In the genomic region with DNA sequence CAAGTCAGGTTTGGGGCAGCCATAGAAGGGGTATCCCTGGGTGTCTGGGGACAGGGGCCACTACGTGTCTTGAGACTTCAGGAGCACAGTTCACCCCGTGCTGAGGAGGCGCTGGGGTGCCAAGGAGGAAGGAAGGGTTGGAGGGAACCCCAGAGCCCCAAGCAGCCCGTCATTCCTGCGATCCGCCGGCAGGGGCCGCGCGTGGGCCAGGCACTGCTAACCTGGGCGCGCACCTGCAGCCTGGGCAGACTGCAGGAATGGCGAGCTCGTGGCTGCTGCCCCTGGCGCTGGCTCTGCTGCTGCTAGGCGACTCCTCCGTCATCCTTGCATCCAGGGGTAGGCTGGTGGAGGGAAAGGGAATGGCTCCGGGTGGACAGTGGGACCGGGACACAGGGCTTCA, we compare ENCODE assay signal across 9 mouse cellular contexts. TPM values are rescaled to one million over a fixed set of nuclear protein-coding genes. Genes with fewer than 3 reads are reported as not detected.
DNase-seq lines count a peak whose midpoint lies in the region; ATAC-seq and TF ChIP-seq lines count a peak whose summit lies in the region.
"Had no signal": no experiment of that assay in that cellular context is flagged by ENCODE, and none has a peak within 500 bp of the region (broad histone marks: within the 10 kb centered on the region; RNA-seq: fewer than 3 reads in every experiment).

A gene (plus strand): TSS at position 247 of the 400 bp plus-strand sequence.

- 2% methylated on average over 17 of the region's 19 CpGs for WGBS in intestine, postnatal 0 days
- 2% methylated on average over 19 of the region's 19 CpGs for WGBS in liver, embryonic 14.5 days (ENCODE audit: insufficient replicate concordance)

- no peak within 1 kb of the TSS for H3K4me3 ChIP-seq in embryonic fibroblast, embryonic 13.5 days (ENCODE audit: insufficient read depth, low read length)
- no peak within 1 kb of the TSS for H3K4me3 ChIP-seq in intestine, postnatal 0 days (ENCODE audit: low read depth, low read length)
- no peak within 1 kb of the TSS for H3K4me3 ChIP-seq in liver, embryonic 14.5 days (ENCODE audit: insufficient read depth in 1 of 2, low read depth in 2 of 2, low read length in 2 of 2)
- H3K4me3 ChIP-seq in testis, adult 2 months (ENCODE audit: control insufficient read depth, low read depth, low read length) = no peak within 1 kb of the TSS
- H3K4me3 ChIP-seq: limb, embryonic 15.5 days had no signal

- no peak within 1 kb of the TSS for H3K27ac ChIP-seq in embryonic fibroblast, embryonic 13.5 days (ENCODE audit: insufficient read depth, low read length)
- H3K27ac ChIP-seq in intestine, postnatal 0 days (ENCODE audit: low read depth, low read length) = no peak within 1 kb of the TSS
- H3K27ac ChIP-seq in liver, embryonic 14.5 days = no peak within 1 kb of the TSS
- no peak within 1 kb of the TSS for H3K27ac ChIP-seq in testis, adult 2 months (ENCODE audit: control insufficient read depth, insufficient read depth, low read depth, low read length)
- H3K27ac ChIP-seq: limb, embryonic 15.5 days had no signal

- H3K36me3 ChIP-seq in intestine, postnatal 0 days (ENCODE audit: control insufficient read depth, insufficient read depth) = no peaks in the 10 kb centered on the region; the same call in 1 of the 2 replicates
- H3K36me3 ChIP-seq in liver, embryonic 14.5 days (replicated peaks; ENCODE audit: control insufficient read depth, insufficient read depth, low read depth) = no peaks in the 10 kb centered on the region
- no peaks in the 10 kb centered on the region for H3K36me3 ChIP-seq in testis, adult 2 months (ENCODE audit: control insufficient read depth, insufficient read depth, low read length)
- H3K36me3 ChIP-seq: limb, embryonic 15.5 days had no signal

- ATAC-seq in intestine, postnatal 0 days = peak; percentile 52
- peak; percentile 46; the same call in 1 of the 2 replicates for ATAC-seq in liver, embryonic 14.5 days (ENCODE audit: insufficient read depth)

- H3K4me1 ChIP-seq in embryonic fibroblast, embryonic 13.5 days (ENCODE audit: control insufficient read depth, insufficient read depth, low read length) = no peaks in the 10 kb centered on the region
- H3K4me1 ChIP-seq in intestine, postnatal 0 days (replicated peaks; ENCODE audit: control insufficient read depth, insufficient read depth, low read length) = no peaks in the 10 kb centered on the region
- H3K4me1 ChIP-seq in liver, embryonic 14.5 days (replicated peaks; ENCODE audit: control insufficient read depth in 2 of 2, insufficient read depth in 2 of 2, low read length in 1 of 2) = no peaks in the 10 kb centered on the region
- H3K4me1 ChIP-seq in testis, adult 2 months (ENCODE audit: control insufficient read depth, insufficient read depth, low read length) = no peaks in the 10 kb centered on the region; the same call in 1 of the 2 replicates

- no peak for TF ChIP-seq EP300 in liver, embryonic 14.5 days (IDR thresholded peaks at IDR 0.05; ENCODE audit: low read depth)

- peak; percentile 68 for TF ChIP-seq CTCF in embryonic fibroblast, embryonic 13.5 days (IDR thresholded peaks at IDR 0.05; ENCODE audit: borderline replicate concordance, insufficient read depth, low read length)
- peak; percentile 98 for TF ChIP-seq CTCF in intestine, postnatal 0 days (IDR thresholded peaks at IDR 0.05; ENCODE audit: low read depth)
- TF ChIP-seq CTCF in liver, embryonic 14.5 days (IDR thresholded peaks at IDR 0.05; ENCODE audit: low read depth) = peak; percentile 97
- peak; percentile 83 for TF ChIP-seq CTCF in testis, adult 2 months (IDR thresholded peaks at IDR 0.05; ENCODE audit: control insufficient read depth, insufficient read depth, insufficient replicate concordance, low read depth, low read length)

- no peak within 1 kb of the TSS for H3K9ac ChIP-seq in intestine, postnatal 0 days (ENCODE audit: low read depth, low read length)
- H3K9ac ChIP-seq in liver, embryonic 14.5 days (replicated peaks) = no peak within 1 kb of the TSS
- H3K9ac ChIP-seq: limb, embryonic 15.5 days had no signal

- H3K27me3 ChIP-seq in intestine, postnatal 0 days (replicated peaks; ENCODE audit: control insufficient read depth, insufficient read depth, low read length) = no peaks in the 10 kb centered on the region
- H3K27me3 ChIP-seq in liver, embryonic 14.5 days (ENCODE audit: control insufficient read depth, insufficient read depth, low read length) = no peaks in the 10 kb centered on the region; the same call in 1 of the 2 replicates
- no peaks in the 10 kb centered on the region for H3K27me3 ChIP-seq in testis, adult 2 months (ENCODE audit: control insufficient read depth, insufficient read depth, low read length)

- peak within 1 kb of the TSS; percentile 45 for H3K4me2 ChIP-seq in intestine, postnatal 0 days (replicated peaks; ENCODE audit: low read depth)
- no peak within 1 kb of the TSS for H3K4me2 ChIP-seq in liver, embryonic 14.5 days (ENCODE audit: low read depth)
- H3K4me2 ChIP-seq: limb, embryonic 15.5 days had no signal

- H3K9me3 ChIP-seq in intestine, postnatal 0 days (ENCODE audit: control insufficient read depth) = no peaks in the 10 kb centered on the region
- H3K9me3 ChIP-seq in liver, embryonic 14.5 days (ENCODE audit: control insufficient read depth, low read length) = no peaks in the 10 kb centered on the region
- H3K9me3 ChIP-seq: limb, embryonic 15.5 days had no signal

- intact Hi-C loops in heart, postnatal 25 days (cut with DNase I) = no loop called here

- TF ChIP-seq POLR2A in embryonic fibroblast, embryonic 13.5 days (IDR thresholded peaks at IDR 0.05; ENCODE audit: low read depth, low read length) = no peak
- TF ChIP-seq POLR2A in testis, adult 2 months (IDR thresholded peaks at IDR 0.05; ENCODE audit: control insufficient read depth, low read depth, low read length) = no peak

- DNase-seq in heart, adult 18-20 months = peak; percentile 56 to 73
- DNase-seq in heart, postnatal 25 days (ENCODE audit: low spot score) = no peak
- DNase-seq in adrenal gland, adult 2 months = peak; percentile 66
- DNase-seq in liver, embryonic 14.5 days (ENCODE audit: low read depth in 3 of 3, low spot score in 3 of 3) = peak in 1 of 3 experiments; percentile 23
- DNase-seq in natural killer cell, adult 2 months (ENCODE audit: low spot score in 2 of 2) = peak; percentile 41 to 78

RNA-seq across cellular contexts. Expression of the gene that starts here (rescaled TPM):
- total RNA-seq in heart, adult 18-20 months (2021) = not detected
- total RNA-seq in heart, postnatal 25 days (2021) = not detected
- under 1 TPM in 1 of 2 experiments, not detected in 1; 0.69 TPM for total RNA-seq in adrenal gland, adult 2 months (2021)
- polyA plus RNA-seq in adrenal gland, adult 2 months (2012; rRNA removed) = 0.51 and 0.97 TPM in 2 replicates
- not detected in 2 replicates for polyA plus RNA-seq in embryonic fibroblast, embryonic 13.5 days (2011; ENCODE audit: insufficient read length, low read depth, missing spikeins)
- 2.8 TPM in 2 replicates for polyA plus RNA-seq in intestine, postnatal 0 days (2015; fragmentation: Nextera tagmentation; extraction: Ambion mirVana)
- polyA plus RNA-seq in liver, embryonic 14.5 days (2012; rRNA removed) = 0.04 TPM in 1 of 2 replicates, not detected in the other
- polyA plus RNA-seq in liver, embryonic 14.5 days (2014; fragmentation: Nextera tagmentation; extraction: Ambion mirVana) = 0.11 TPM in 2 replicates
- polyA plus RNA-seq in testis, adult 2 months (2012; rRNA removed) = 0.86 and 0.91 TPM in 2 replicates
- polyA plus RNA-seq: limb, embryonic 15.5 days had no signal

Comparison
In these comparisons a context has a peak if more than half of its experiments do, and no peak if none do; other contexts are left out.
1. Peak in DNase-seq in heart, adult 18-20 months; RNA of the gene not detected or under 1 TPM.
2. Peak in DNase-seq in adrenal gland, adult 2 months; RNA of the gene not detected or under 1 TPM.
3. Peak in ATAC-seq in liver, embryonic 14.5 days; RNA of the gene not detected or under 1 TPM.